Mouse (Mus musculus): Measurements from ENCODE around the gene Ccm2. TPM values are rescaled to one million over a fixed set of nuclear protein-coding genes. Genes with fewer than 3 reads are reported as not detected.

Ccm2 gene
- total RNA-seq, 2 experiments from 2014 or later, result 21.9 to 26.8 TPM

DNA sequence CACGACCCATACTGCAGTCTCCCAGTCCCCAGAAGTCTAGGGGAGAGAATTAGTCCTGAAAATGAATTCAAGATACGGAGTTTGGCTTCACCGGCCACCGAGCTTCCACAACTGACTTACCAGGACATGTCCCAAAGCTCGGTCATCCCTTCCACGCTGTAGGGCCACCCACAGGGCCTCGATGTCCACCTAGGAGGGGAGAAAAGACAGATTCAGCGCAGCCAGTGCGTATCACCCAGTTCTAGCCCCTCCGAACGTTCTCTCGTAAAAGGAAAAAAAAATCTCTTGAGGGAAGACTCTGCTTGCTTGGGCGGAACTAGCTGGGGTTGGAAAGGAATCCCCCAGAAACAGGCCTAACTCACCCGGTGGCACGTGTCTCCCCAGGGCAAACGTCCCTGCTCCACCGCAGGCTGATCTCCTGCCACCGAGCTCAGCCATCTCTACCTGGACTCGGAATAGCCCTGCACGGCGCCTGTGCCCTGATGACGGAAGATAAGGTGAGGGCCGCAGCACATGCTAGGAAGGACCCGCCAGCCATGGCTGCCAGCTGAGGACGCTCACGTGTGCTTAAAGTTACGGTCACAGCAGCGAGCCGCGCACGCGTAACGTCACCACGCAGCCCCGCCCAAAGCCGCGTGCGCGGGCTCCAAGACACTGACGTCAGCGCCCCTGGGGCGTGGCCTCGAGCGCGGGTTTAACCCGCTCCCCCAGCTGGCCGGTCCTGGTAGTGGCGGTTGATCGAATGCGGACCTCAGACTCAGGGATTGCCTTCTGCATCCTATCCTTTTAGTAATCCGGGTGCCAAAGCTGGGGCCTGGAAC lies 18.3 kb upstream of the Ccm2 start:
- peak; percentile 97 for DNase-seq (ENCODE audit: low spot score)

DNA sequence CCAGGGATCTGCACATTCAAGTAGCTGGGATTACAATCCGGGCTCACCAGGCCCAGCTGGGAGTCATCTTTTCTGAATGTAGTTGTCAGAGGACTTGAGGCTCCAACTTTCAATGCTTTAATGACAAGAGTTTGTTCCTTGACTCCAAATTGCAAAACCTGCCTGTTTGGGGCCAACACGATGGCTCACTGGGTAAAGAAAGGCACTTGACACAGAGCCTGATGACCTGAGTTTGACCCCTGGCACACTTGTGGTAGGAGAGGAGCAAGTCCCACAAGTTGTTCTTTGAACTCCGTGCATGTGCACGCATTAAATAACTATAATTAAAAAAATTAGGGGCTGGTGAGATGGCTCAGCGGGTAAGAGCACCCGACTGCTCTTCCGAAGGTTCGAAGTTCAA lies 16.7 kb upstream of the Ccm2 start:
- DNase-seq (ENCODE audit: low spot score), result no peak

DNA sequence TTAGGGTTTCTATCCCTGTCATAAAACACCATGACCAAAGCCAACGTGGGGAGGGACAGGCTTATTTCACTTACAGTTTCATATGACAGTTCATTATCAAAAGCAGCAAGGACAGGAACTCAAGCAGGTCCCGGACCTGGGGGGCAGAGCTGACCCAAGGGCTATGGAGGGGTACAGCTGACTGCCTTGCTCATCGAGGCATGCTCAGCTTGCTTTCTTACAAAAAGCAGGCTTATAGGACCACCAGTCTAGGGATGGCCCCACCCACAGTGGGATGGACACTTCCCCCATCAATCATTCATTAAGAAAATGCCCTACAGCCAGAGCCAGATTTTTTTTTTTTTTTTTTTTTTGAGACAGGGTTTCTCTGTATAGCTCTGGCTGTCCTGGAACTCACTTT lies 15.9 kb upstream of the Ccm2 start:
- no peak for DNase-seq (ENCODE audit: low spot score)

DNA sequence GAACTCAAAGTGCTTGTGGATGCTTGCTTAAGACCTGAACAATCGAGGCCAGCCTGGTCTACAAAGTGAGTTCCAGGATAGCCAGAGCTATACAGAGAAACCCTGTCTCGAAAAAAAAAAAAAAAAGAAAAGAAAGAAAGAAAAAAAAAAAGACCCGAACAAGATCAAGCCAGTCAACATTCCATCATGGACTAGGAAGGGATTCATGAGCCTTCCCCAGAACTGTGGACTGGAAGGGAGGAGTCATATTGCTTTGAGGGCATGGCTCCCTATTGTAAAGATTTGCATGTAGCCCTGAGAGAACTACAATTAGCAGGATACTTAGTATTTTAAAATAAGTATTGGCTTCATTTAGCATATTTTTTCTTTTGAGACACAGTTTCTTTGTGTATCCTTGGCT lies 2.0 kb upstream of the Ccm2 start:
- no peak for DNase-seq (ENCODE audit: low spot score)

DNA sequence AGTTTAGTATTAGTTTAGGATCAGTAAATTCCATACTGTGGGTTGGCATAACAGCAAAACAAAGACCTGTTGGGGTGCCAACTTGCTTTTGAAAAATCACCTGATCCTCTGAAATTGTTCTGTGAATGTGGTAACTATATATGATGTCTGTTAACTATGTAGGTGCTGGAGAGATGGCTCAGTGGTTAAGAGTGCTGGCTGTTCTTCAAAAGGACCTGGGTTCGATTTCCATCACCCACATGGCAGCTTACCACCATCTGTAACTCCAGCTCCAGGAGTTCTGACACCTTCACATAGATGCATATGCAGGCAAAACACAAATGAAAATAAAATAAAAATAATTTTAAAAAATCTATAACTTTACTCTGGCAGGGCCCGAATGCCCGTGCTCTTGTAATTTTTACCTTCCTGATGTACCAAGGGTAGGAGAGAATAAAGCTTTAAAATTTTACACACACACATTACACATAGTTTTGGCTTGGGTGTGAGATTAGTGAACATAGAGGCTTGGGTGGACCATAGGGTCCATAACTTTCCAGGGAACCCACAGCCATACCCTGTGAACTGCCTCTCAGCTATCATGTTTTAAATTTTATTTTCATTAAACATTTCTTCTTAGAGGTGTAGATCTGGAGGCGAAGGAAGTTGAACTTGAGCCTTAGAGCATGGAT lies 1.4 kb upstream of the Ccm2 start:
- no peak for DNase-seq (ENCODE audit: low spot score)

DNA sequence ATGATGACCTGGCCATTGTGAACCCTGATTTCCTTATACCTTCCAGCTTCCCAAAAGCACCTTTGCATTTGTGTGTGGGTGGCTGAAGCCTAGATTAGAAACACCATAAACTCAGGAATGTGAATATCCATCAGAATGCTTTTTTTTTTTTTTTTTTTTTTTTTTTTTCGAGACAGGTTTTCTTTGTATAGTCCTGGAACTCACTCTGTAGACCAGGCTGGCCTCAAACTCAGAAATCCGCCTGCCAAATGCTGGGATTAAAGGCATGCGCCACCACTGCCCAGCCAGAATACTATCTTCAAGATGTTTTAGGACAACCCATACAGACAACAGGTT lies 862 bp upstream of the Ccm2 start:
- DNase-seq (ENCODE audit: low spot score), result no peak

DNA sequence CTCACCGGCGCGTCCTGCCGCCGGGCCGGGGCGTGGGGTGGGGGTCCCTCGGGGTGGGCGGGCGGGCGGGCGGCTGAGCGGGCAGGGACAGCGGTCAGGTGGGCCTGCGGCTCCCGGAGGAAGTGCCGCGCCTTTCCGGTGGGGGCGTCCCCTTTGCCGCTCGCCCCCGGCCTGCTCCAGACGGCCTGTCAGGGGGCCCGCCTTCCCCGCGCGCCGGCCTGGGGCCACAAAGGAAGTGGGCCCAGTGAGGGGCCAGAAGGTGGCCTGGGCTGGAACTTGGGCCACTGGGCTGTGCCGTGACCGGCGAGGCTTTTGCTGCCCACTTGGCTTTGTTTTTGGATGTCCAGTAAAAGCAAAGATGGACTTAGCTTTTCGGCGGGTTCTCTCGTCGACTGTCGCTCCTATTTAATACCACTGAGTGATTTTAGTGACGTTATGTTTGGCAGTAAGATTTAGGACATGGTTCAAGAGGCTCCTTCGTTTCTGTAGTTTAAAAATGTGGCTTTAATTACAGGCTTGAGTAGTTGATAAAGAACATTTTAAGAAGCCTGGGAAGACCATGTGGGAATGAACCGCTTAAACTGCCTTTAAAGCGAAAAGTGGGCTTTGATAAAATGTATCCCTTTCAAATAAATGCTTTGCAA lies 472 bp downstream of the Ccm2 start:
- DNase-seq (ENCODE audit: low spot score), result peak; percentile 46

DNA sequence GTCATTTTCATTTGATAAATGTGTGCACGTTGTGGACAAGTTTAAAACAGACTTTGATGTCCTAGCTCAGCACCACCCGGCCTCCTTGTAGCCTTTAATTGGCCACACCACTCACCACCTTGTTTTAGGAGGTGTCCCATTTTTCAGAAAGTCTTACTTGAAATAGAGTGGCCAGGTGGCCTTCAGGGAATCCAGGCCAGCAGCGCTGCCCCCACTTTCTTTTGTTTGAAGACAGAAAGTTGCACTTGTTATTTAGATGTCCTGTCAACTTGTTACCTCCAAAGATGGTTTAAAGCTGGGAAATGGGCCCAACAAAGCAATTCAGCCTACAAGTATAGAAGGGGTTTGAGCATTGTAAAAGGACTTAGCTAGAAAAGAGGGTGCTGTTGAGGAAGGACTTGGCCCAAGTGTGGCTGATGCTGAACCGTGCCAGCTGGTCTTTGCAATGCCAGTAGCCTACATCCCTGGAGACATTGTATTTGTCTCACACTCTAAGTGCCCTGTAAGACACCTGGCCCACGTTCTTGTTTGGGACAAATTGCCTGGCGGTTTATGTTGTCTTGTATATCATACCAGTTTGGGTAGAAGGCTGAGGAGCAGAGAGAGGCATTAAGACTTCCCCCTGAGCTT lies 1.1 kb downstream of the Ccm2 start:
- no peak for DNase-seq (ENCODE audit: low spot score)

DNA sequence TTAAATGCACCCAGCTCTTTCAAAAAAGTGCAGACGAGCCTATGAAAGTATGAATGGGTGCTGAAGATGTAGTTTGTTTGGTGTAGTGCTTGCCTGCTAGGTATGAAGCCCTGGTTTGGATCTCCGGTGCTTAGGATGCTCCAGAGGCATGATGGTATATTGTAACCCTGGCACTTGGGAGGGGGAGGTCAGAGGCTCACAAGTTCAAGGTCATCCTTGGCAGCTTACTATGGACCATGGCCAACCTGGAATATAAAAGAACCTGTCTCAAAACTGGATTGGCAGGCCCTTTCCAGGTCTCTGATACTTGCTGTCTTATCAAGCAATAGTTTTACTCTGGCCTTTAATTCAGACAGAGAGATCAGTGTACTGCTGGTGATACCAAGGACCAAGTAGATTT lies 3.1 kb downstream of the Ccm2 start:
- DNase-seq (ENCODE audit: low spot score), result no peak

DNA sequence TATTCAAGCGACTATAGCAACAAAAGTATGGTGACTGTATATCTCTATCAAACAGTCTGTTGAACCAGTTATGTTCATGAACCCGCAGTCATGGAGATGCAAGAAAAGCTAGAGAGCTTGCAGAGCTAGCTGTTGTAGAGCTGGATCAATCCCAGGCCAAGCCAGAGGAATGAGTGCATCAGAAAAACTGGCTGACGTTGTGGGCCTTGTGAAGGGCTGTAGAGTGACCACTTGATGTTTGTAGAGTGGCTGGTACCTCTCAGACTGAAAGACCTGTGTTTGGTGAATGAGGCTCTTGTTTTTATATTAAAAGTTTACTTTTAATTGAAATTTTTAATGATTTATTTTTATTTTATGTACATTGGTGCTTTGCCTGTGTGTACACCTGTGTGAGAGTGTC lies 3.5 kb downstream of the Ccm2 start:
- no peak for DNase-seq (ENCODE audit: low spot score)

DNA sequence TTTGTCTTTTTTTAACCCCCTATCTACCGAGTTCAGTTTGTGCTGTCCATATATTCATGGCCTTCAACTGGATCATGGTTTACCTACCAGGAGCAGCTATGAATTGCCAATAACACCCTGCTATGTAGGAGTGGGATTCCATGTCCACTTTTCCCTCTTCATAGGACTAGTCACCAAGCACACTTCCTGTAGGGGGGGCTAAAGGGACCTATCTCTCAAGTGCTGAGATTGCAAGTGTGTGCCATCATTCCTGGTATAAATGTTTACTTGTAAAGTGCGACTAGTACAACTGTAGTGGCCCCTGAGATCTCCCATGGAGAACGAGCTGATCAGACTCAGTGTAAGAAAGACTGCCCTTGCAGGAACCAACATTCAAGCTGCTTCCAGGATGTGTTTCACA lies 11.5 kb downstream of the Ccm2 start:
- DNase-seq (ENCODE audit: low spot score), result no peak

DNA sequence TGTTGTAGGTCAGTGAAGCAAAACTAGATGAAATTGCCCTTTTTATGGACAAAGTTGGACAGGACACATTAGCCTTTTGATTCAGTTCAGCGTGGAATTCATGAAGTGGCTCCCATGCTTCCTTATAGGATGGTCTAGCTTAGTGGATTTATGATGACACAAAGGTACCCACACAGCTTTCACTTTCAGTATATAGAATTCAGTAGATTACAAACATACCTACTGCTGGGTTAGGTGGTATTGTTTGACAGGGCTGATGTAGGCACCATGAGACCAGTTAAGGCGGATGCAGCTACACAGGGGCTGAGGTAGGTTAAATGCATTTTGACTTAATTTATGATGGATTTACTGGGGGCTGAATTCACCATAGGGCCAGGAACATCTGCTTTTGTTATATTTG lies 13.3 kb downstream of the Ccm2 start:
- DNase-seq (ENCODE audit: low spot score), result no peak

DNA sequence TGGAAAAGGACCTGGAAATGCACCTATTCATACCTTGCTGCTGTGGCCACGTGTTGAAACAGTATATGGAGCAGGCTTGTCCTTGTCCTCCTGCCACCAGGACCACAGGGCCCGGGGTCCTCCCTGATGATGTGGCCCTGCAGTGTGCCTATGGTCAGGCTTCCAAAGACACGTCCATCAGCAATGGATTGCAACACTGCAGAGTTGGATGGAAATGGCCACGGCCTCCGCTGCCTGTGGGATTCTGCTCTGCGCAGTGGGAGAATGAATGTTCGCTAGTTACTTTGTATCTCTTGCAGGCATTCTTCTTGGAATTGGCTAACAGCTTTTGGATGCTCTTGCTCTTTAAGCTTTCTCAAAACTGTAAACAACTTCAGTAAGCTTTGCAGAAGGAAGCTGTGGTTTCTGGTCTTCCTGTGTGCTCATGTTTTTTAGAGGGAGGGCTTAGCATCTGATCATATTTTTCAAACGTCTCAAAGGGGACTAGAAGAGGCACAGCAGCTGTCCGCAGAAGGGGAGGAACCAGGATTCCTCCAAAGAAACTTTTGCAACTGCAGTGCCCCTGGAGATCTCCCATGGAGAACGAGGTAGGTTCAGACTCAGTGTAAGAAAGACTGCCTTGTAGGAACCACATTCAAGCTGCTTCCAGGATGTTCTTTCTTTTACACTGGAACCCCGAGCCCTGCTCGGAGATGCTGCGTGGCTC lies 14.1 kb downstream of the Ccm2 start:
- peak; percentile 34 for DNase-seq (ENCODE audit: low spot score)

DNA sequence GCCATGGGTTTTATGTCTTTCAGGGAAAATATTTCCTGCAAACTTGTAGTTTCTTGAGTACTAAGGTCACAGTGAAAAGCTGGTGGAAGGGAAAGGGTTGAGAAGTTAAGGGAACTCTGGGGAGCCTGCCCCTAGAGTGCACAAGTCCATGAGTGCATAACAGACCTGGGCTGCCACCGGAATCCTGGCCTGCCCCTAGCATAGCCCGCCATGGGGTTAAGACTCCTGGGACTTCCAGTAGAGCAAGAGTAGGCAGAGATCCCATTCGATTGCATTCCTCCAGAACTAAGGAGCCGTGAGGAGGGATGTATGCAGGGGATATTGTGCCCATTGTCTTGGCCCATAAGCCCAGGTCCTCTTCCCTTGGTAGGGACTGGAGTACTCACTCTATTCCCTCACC lies 14.8 kb downstream of the Ccm2 start:
- DNase-seq (ENCODE audit: low spot score), result no peak

DNA sequence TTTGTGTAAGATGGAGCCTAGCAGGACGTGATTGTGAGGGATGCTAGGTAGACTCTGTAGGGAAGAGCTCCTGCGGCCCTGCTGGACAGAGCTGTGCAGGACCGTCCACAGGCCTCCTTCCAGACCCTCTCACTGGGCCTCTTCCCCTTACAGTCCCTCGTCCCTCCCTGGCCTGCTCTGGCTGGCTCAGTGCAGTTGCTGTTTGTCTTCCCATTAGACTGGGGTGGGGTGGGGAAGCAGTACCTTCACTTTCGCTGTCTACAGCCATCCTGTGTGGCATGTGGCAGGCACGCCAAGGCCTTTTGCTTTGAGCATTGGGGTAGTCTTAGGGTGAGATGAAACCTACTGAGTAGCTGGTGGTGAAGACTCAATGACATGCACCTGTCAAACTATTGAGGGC lies 15.7 kb downstream of the Ccm2 start:
- no peak for DNase-seq (ENCODE audit: low spot score)

DNA sequence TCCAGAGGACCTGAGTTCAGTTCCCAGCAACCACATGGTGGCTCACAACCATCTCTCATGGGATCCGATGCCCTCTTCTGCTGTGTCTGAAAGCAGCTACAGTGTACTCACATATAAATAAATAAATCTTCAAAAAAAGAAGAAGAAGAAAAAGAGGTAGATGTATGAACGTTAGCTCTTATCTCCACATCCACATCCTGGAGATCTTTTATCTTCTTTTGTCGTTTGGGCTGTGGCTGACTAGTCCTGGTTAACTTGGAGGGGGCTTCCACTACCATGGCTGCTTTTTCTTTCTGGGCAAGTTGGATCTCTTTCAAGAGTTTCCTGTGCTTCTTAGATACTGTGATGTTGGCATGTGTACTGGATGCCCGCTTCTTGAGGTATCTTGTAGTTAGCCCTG lies 16.5 kb downstream of the Ccm2 start:
- no peak for DNase-seq (ENCODE audit: low spot score)

DNA sequence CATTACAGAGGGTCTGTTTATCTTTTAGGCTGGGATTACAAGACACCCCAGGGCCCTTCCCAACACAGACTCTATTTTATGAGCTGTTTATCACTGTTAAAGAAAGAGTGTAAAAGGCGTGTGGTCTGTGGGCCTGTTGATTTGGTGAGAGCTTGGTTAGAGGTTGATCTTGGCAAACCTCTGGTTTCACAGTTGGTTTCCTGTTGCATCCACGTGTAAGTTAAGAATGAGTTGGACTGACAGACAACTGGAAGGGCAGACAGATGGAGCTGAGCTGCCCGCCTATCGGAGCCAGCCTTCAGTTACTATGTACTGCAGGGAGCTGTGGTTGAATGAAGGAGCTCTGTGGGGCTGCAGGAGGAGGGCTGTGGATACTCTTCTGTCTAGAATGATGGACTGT lies 19.8 kb downstream of the Ccm2 start:
- DNase-seq (ENCODE audit: low spot score), result no peak

DNA sequence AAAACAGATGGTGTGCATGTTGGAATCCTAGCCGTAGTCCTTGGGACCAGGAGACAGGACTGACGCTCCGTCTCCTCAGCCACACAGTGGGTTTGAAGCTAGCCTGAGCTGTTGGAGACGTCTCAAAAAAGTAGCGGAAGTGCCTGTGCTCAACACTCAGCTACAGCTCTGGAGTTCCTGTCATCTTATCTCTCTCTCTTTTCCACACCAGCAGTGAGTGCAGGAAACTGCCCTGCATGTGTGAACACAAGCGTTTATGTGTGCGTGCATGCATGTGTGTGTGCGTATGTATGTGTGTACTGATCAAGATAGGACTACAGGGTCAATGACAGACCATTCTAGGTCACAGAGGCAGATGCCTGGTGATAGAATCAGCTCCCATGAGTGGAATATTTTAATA lies 21.3 kb downstream of the Ccm2 start:
- DNase-seq (ENCODE audit: low spot score), result no peak

DNA sequence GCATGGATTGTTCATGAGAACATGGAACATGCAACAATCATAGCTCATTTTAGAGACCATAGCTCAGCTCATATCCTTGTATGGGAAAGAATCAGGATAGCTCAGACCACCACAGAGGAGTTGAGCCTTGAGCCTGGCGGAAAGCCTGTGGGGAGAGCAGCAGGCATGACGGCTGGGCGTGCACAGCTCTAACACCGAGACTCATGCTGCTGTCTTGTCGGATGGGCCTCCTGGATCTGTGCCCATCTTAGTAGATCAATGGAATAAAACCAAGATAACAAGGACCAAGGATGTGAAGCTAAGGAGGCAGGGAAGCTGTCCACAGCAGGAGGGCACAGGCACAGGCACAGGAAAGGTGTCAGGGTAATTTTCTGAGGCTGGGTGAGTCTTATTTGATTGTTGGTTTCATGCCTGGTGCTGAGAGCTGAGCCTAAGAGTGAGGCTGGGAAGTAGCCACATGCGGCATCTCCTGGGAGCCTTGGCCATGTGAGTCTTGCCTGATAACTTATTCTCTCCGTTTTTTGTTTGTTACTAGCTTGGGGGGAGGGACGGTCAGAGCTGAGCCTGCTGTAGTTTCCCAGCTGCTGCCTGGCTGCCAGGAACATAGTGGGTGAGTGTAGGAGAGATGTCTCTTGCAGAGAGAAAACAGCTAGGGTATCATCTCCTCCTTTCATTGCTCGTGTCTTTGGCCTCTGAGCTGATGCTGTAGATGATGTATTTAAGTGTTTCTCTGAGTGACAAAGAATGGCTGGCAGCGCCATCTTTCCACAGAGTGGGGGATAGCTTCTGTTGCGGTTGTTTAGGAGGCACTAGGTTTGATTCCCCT lies 22.1 kb downstream of the Ccm2 start:
- no peak for DNase-seq (ENCODE audit: low spot score)

DNA sequence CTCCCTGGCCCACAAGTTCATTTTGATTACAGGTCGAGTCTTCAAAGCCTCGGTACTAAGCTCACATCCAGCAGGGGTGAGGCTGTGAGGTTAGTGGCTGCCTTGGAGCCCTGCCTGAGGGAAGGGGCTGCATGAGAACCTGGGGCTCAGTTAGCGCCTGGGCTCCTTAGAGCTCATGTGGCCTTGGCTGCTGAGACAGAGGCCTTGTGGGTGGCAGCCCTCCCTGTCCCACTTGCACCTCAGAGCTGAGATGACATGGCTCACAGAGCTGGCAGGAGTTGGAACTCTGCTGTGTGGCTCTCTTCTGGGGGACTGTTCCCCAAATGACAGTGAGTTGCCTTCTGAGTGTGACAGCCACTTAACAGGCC lies 22.7 kb downstream of the Ccm2 start:
- DNase-seq (ENCODE audit: low spot score), result no peak

DNA sequence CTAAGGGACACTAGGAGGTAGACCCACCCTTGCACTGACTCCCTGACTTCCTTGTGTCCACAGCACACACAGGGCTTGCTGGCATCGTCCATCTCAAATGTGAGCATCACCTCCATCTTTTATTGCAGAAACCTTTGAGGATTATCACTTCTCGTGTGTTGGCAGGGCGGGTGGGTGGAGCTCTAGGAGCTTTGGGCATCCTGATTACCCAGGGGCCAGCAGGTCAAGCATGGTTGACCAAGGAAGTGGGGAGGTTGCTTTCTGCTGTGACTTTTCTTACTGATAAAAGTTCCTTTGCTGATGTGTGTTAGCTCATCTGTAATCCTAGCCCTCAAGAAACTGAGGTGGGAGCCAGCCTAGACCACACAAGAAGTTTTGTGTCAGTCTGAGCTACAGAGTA lies 29.5 kb downstream of the Ccm2 start:
- no peak for DNase-seq (ENCODE audit: low spot score)

Data from gastrocnemius, adult 18-20 months (tissue).